Comparison of ENCODE assay signal across 9 mouse cellular contexts in genomic region chr5:121811485-121811931, GRCm38 (mm10). TPM values are rescaled to one million over a fixed set of nuclear protein-coding genes. Genes with fewer than 3 reads are reported as not detected.
A peak's percentile ranks its signal among the peaks of the same experiment; 100 is the strongest.
DNase-seq lines count a peak whose midpoint lies in the region; ATAC-seq and TF ChIP-seq lines count a peak whose summit lies in the region.
"Had no signal": no experiment of that assay in that cellular context is flagged by ENCODE, and none has a peak within 500 bp of the region (broad histone marks: within the 10 kb centered on the region; RNA-seq: fewer than 3 reads in every experiment).

No protein-coding gene starts in this region.

- peak; percentile 46 for DNase-seq in hindbrain, postnatal 0 days (ENCODE audit: low spot score)
- no peak for DNase-seq in hindbrain, embryonic 14.5 days (ENCODE audit: low spot score)
- DNase-seq in 416B (ENCODE audit: low read depth) (peak; percentile 95), adipocyte (ENCODE audit: low spot score) (no peak)
- peak; percentile 38 for DNase-seq in induced T-regulatory cell, adult 2 months (ENCODE audit: low read depth)
- DNase-seq in lung, postnatal 14 days: no peak

- no peaks in the 10 kb centered on the region for H3K9me3 ChIP-seq in hindbrain, postnatal 0 days (ENCODE audit: low read length)
- no peaks in the 10 kb centered on the region for H3K9me3 ChIP-seq in hindbrain, embryonic 14.5 days (ENCODE audit: control insufficient read depth, low read length)
- no peaks in the 10 kb centered on the region for H3K9me3 ChIP-seq in midbrain, embryonic 13.5 days

- peak overlapping the region; percentile 54 for H3K27ac ChIP-seq in hindbrain, postnatal 0 days
- H3K27ac ChIP-seq in hindbrain, embryonic 14.5 days: no peak overlapping the region
- no peak overlapping the region for H3K27ac ChIP-seq in midbrain, embryonic 13.5 days

- H3K36me3 ChIP-seq in hindbrain, postnatal 0 days (ENCODE audit: insufficient read depth, low read length): peaks cover 34% of the 10 kb centered on the region
- H3K36me3 ChIP-seq in hindbrain, embryonic 14.5 days (replicated peaks; ENCODE audit: control insufficient read depth, insufficient read depth): peaks cover 73% of the 10 kb centered on the region
- peaks cover 70% of the 10 kb centered on the region for H3K36me3 ChIP-seq in midbrain, embryonic 13.5 days

- H3K4me3 ChIP-seq in hindbrain, postnatal 0 days (ENCODE audit: low read length): no peak overlapping the region
- no peak overlapping the region for H3K4me3 ChIP-seq in hindbrain, embryonic 14.5 days (replicated peaks; ENCODE audit: low read length)
- no peak overlapping the region for H3K4me3 ChIP-seq in midbrain, embryonic 13.5 days (replicated peaks)

- no peak for TF ChIP-seq CTCF in hindbrain, postnatal 0 days (IDR thresholded peaks at IDR 0.05; ENCODE audit: low read depth)

- no peaks in the 10 kb centered on the region for H3K27me3 ChIP-seq in hindbrain, postnatal 0 days (ENCODE audit: insufficient read depth, low read length)
- H3K27me3 ChIP-seq in hindbrain, embryonic 14.5 days (ENCODE audit: control insufficient read depth, insufficient read depth, low read length): no peaks in the 10 kb centered on the region
- H3K27me3 ChIP-seq in midbrain, embryonic 13.5 days: no peaks in the 10 kb centered on the region
- H3K27me3 ChIP-seq: Patski had no signal

- H3K4me2 ChIP-seq in hindbrain, postnatal 0 days (ENCODE audit: low read depth, low read length): no peak overlapping the region
- H3K4me2 ChIP-seq in hindbrain, embryonic 14.5 days (replicated peaks): no peak overlapping the region
- no peak overlapping the region for H3K4me2 ChIP-seq in midbrain, embryonic 13.5 days (replicated peaks)

- ATAC-seq in hindbrain, postnatal 0 days: 0 out of 2 replicates have a peak, but pooled peaks have one; percentile 16
- ATAC-seq in hindbrain, embryonic 14.5 days (ENCODE audit: low FRiP score): no peak
- ATAC-seq in activated CD4-positive, CD25-positive, alpha-beta regulatory T cell, adult 4 months: peak; percentile 43
- ATAC-seq in midbrain, embryonic 13.5 days: no peak
- ATAC-seq: Patski had no signal

- H3K4me1 ChIP-seq in hindbrain, postnatal 0 days (ENCODE audit: insufficient read depth, low read length): no peaks in the 10 kb centered on the region
- H3K4me1 ChIP-seq in hindbrain, embryonic 14.5 days (replicated peaks; ENCODE audit: control insufficient read depth, insufficient read depth, low read length): no peaks in the 10 kb centered on the region
- H3K4me1 ChIP-seq in midbrain, embryonic 13.5 days (replicated peaks): no peaks in the 10 kb centered on the region

- no peak overlapping the region for H3K9ac ChIP-seq in hindbrain, postnatal 0 days (replicated peaks; ENCODE audit: low read length)
- H3K9ac ChIP-seq in hindbrain, embryonic 14.5 days: no peak overlapping the region
- no peak overlapping the region for H3K9ac ChIP-seq in midbrain, embryonic 13.5 days (replicated peaks)

- 65% methylated on average over 5 of the region's 5 CpGs for WGBS in hindbrain, postnatal 0 days
- 87% methylated on average over 5 of the region's 5 CpGs for WGBS in hindbrain, embryonic 14.5 days
- WGBS in midbrain, embryonic 13.5 days: 95% methylated on average over 5 of the region's 5 CpGs

RNA-seq across cellular contexts. Expression of gene Sh2b3, which starts 25.9 kb away (rescaled TPM):
- total RNA-seq in hindbrain, postnatal 0 days (2014; rRNA removed): 24.7 and 31.0 TPM in 2 replicates
- 6.5 and 6.6 TPM in 2 replicates for polyA plus RNA-seq in hindbrain, postnatal 0 days (2015; fragmentation: Nextera tagmentation; extraction: Ambion mirVana)
- 8.8 and 9.1 TPM in 2 replicates for polyA plus RNA-seq in hindbrain, embryonic 14.5 days (2014; fragmentation: Nextera tagmentation; extraction: Ambion mirVana)
- polyA plus RNA-seq in activated CD4-positive, CD25-positive, alpha-beta regulatory T cell, adult 4 months (2017; shearing (Covaris generic)): 10 to 100 TPM in 1 of 2 experiments, 1 to 10 TPM in 1; 9.8 to 11.6 TPM
- polyA plus RNA-seq in midbrain, embryonic 13.5 days (2015; fragmentation: Nextera tagmentation; extraction: Ambion mirVana): 5.3 and 6.0 TPM in 2 replicates

RNA-seq across cellular contexts. Expression of gene Pheta1, which starts 37.3 kb away (rescaled TPM):
- total RNA-seq in hindbrain, postnatal 0 days (2014; rRNA removed): 48.9 and 52.5 TPM in 2 replicates
- 28.0 and 28.3 TPM in 2 replicates for polyA plus RNA-seq in hindbrain, postnatal 0 days (2015; fragmentation: Nextera tagmentation; extraction: Ambion mirVana)
- polyA plus RNA-seq in hindbrain, embryonic 14.5 days (2014; fragmentation: Nextera tagmentation; extraction: Ambion mirVana): 28.7 and 32.3 TPM in 2 replicates
- polyA plus RNA-seq in activated CD4-positive, CD25-positive, alpha-beta regulatory T cell, adult 4 months (2017; shearing (Covaris generic)): 1 to 10 TPM in 1 of 2 experiments, under 1 TPM in 1; 0.60 to 1.2 TPM
- polyA plus RNA-seq in midbrain, embryonic 13.5 days (2015; fragmentation: Nextera tagmentation; extraction: Ambion mirVana): 52.3 and 56.8 TPM in 2 replicates

Comparison
In these comparisons a context has a peak if more than half of its experiments do, and no peak if none do; other contexts are left out.
1. ATAC-seq: peak in hindbrain, postnatal 0 days (single experiment) and activated CD4-positive, CD25-positive, alpha-beta regulatory T cell, adult 4 months (single experiment); none in hindbrain, embryonic 14.5 days (single experiment) and midbrain, embryonic 13.5 days (single experiment).
2. DNase-seq: peak in hindbrain, postnatal 0 days (single experiment), 416B (single experiment) and induced T-regulatory cell, adult 2 months (single experiment); none in hindbrain, embryonic 14.5 days (single experiment), adipocyte (single experiment) and lung, postnatal 14 days (single experiment).
3. RNA of gene Pheta1, which starts 37.3 kb away (polyA plus RNA-seq): 52.3 to 56.8 TPM in midbrain, embryonic 13.5 days, 28.7 to 32.3 TPM in hindbrain, embryonic 14.5 days and 28.0 to 28.3 TPM in hindbrain, postnatal 0 days; 0.60 to 1.2 TPM in activated CD4-positive, CD25-positive, alpha-beta regulatory T cell, adult 4 months; every median in the first group is over 10 times any median in the second.